Mouse (Mus musculus) embryonic facial prominence, embryonic 11.5 days (tissue): ENCODE measurements around the gene Eapp. TPM values are rescaled to one million over a fixed set of nuclear protein-coding genes. Genes with fewer than 3 reads are reported as not detected.
A peak's percentile ranks its signal among the peaks of the same experiment; 100 is the strongest.

Experiments used
- ATAC-seq: fragments of 200-750 bp; cut with Nextera tagmentation; replicated peaks from 2 replicates; pipeline ENCODE4 v1.8.0; 2017; ENCODE audit warnings: low read depth; ENCODE audit not compliant: insufficient number of reproducible peaks, low FRiP score, low TSS enrichment
- DNase-seq: peaks from one replicate; pipeline ENCODE4 v3.0.0-alpha.2; 2015; ENCODE audit warnings: low spot score
- H3K27ac ChIP-seq: fragments of 300-500 bp; sonication (generic); replicated peaks from 2 replicates; pipeline ENCODE4 v1.5.1; 2014; ENCODE audit warnings: mild to moderate bottlenecking, low read depth, low read length, control low read depth
- H3K27me3 ChIP-seq: fragments of 300-500 bp; sonication (generic); 2 replicates; pipeline ENCODE4 v1.6.1; 2014; ENCODE audit warnings: mild to moderate bottlenecking, low read length, moderate library complexity, mixed read lengths; ENCODE audit not compliant: control insufficient read depth, insufficient read depth
- H3K36me3 ChIP-seq: fragments of 300-500 bp; sonication (generic); replicated peaks from 2 replicates; pipeline ENCODE4 v1.6.1; 2014; ENCODE audit warnings: low read depth, mild to moderate bottlenecking, low read length, moderate library complexity, mixed read lengths; ENCODE audit not compliant: control insufficient read depth, insufficient read depth
- H3K4me1 ChIP-seq: fragments of 300-500 bp; sonication (generic); 2 replicates; pipeline ENCODE4 v1.6.1; 2014; ENCODE audit warnings: low read length, mixed read lengths; ENCODE audit not compliant: control insufficient read depth, insufficient read depth
- H3K4me2 ChIP-seq: fragments of 300-500 bp; sonication (generic); 2 replicates; pipeline ENCODE4 v1.6.1; 2014; ENCODE audit warnings: low read depth, mild to moderate bottlenecking, control low read depth, low read length, moderate library complexity
- H3K4me3 ChIP-seq: fragments of 300-500 bp; sonication (generic); 2 replicates; pipeline ENCODE4 v1.5.1; 2014; ENCODE audit warnings: low read depth, low read length, control low read depth
- H3K9ac ChIP-seq: fragments of 300-500 bp; sonication (generic); replicated peaks from 2 replicates; pipeline ENCODE4 v1.6.1; 2014; ENCODE audit warnings: mild to moderate bottlenecking, control low read depth, low read length
- H3K9me3 ChIP-seq: fragments of 300-500 bp; sonication (generic); replicated peaks from 2 replicates; pipeline ENCODE4 v1.6.1; 2016; ENCODE audit warnings: mild to moderate bottlenecking, low read length, inconsistent platforms, mixed read lengths; ENCODE audit not compliant: control insufficient read depth
- WGBS: fragments of 180-500 bp; shearing (Covaris S2); extraction: QIAGEN DNeasy Blood & Tissue Kit; methylation state at CpG from one replicate; pipeline ENCODE4 v1.1.7; 2014; 5-methylcytosine and 5-hydroxymethylcytosine counted together
- polyA plus RNA-seq: library from polyadenylated mRNA; unstranded; fragments of >200 nt; fragmentation: Nextera tagmentation; extraction: Ambion mirVana; gene quantifications from 2 replicates; pipeline ENCODE4 v1.2.1, GENCODE M21; 2014

The Eapp gene
- polyA plus RNA-seq, 1 experiment from 2014 or later, result 81.1 TPM

DNA sequence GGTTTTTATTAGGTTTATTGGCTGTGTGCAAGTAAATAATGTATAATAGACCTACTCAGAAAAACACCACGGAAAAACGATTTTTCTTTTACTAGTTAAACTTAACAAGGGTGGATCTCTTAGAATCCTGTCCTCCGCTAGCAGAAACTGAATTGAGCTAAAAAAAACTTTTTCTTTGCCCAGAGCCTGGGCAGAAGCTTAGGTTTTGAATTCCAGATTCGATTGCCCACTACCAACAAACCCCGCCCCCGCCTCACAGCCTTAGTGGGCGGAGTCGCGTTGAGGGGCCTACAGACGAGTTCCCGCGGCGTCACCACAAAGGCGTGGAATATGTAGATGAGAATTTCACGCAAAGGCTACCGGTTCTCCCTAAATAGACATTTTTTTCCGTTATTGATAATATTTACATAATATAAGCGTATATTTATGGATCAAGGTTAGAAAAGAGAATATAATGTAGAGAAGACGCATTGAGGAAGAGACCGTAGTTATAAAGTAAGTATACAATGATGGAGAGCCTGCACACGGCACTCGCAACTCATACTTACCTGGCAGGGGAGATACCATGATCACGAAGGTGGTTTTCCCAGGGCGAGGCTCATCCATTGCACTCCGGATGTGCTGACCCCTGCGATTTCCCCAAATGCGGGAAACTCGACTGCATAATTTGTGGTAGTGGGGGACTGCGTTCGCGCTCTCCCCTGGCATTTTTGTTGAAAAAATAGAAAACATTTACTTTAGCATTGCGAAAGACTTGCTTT, 725 bp upstream of the Eapp start:
- peak; percentile 86 for ATAC-seq
- Histone ChIP-seq H3K4me3 (peak overlapping the region; percentile 78), H3K4me2 (peak overlapping the region; percentile 74), H3K9ac (peak overlapping the region; percentile 89), H3K4me1 (no peaks in the 10 kb centered on the region), H3K27ac (peak overlapping the region; percentile 84), H3K9me3 (no peaks in the 10 kb centered on the region), H3K27me3 (no peaks in the 10 kb centered on the region), H3K36me3 (no peaks in the 10 kb centered on the region; the same call in 1 of the 2 replicates)
- DNase-seq, result peak; percentile 98
- under 1% methylated on average over 32 of the region's 32 CpGs for WGBS

DNA sequence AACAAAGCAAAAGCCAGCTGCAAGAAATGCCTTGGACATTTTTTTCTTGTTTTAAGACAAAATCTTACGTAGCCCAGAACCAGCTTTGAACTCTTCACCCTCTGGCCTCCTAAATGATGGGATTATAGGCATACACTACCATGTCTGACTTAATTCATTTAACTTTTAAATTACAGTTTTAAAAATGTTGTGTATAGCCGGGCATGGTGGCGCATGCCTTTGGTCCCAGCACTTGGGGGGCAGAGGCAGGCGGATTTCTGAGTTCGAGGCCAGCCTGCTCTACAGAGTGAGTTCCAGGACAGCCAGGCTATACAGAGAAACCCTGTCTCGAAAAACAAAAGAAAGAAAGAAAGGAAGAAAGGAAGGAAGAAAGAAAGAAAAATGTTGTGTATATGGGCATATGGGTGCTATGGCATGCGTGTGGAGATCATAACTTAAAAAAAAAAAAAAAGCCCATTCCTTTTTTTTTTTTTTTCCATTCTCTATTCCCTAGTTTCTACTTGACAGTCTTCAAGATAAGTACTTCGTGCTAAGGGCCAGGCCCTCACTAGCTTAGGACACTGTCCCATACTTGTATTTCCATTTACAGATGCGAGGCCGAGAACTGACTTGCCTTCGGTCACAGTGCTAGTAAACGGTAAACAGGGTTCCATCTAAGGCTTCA, 718 bp downstream of the Eapp start:
- Histone ChIP-seq H3K4me2 (peak overlapping the region; percentile 74), H3K4me3 (peak overlapping the region; percentile 78), H3K27me3 (no peaks in the 10 kb centered on the region), H3K4me1 (no peaks in the 10 kb centered on the region), H3K9ac (peak overlapping the region; percentile 89), H3K9me3 (no peaks in the 10 kb centered on the region), H3K27ac (peak overlapping the region; percentile 84), H3K36me3 (no peaks in the 10 kb centered on the region; the same call in 1 of the 2 replicates)
- ATAC-seq (no peak), DNase-seq (no peak)
- 40% methylated on average over 12 of the region's 12 CpGs for WGBS

DNA sequence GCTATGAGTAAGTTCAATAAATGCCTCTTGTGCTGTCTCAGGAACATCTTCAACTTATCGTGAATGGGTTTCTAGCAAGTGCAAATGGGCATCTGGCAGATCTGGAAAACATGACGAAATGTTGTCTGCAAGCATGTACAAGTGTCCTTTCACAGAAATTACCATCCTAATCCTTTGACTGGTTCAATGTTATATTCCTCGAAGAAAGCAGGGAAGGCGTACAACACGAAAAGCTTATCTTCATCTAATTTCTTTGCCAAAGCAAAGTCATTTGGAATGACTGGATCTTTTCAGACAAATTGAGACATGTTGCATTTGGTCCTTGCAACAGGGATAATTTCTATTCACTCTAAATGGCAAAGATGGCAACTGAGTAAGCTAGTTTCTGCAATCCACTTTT, 6.6 kb downstream of the Eapp start:
- no peak for DNase-seq
- no peak overlapping the region for H3K4me2 ChIP-seq
- H3K4me1 ChIP-seq, result no peaks in the 10 kb centered on the region
- H3K4me3 ChIP-seq, result no peak overlapping the region
- no peak for ATAC-seq
- no peak overlapping the region for H3K27ac ChIP-seq
- H3K27me3 ChIP-seq, result no peaks in the 10 kb centered on the region
- H3K36me3 ChIP-seq, result peaks cover 3% of the 10 kb centered on the region
- WGBS, result 95% methylated on average over 5 of the region's 5 CpGs
- no peak overlapping the region for H3K9ac ChIP-seq
- no peaks in the 10 kb centered on the region for H3K9me3 ChIP-seq

DNA sequence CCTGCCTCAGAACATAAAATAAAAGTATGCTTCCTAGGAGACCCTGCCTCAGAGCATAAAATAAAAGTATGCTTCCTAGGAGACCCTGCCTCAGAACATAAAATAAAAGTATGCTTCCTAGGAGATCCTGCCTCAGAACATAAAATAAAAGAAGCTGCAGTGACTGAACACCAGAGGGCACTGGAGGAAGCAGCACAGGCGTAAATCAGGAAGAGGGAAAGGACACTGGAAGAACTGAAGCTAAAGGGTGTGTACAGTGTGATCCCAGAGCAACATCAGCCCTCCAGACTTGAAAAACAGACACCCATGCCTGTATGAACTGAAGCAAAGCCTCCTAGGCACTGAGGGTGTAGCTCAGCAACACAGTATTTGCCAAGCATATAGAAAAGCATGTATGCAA, 12.5 kb downstream of the Eapp start:
- Histone ChIP-seq H3K27me3 (no peaks in the 10 kb centered on the region), H3K4me1 (no peaks in the 10 kb centered on the region), H3K4me3 (no peak overlapping the region), H3K9me3 (no peaks in the 10 kb centered on the region), H3K4me2 (no peak overlapping the region), H3K36me3 (no peaks in the 10 kb centered on the region), H3K9ac (no peak overlapping the region), H3K27ac (no peak overlapping the region)
- ATAC-seq (no peak), DNase-seq (no peak)
- WGBS, result 16% methylated on average over 1 of the region's 1 CpGs

DNA sequence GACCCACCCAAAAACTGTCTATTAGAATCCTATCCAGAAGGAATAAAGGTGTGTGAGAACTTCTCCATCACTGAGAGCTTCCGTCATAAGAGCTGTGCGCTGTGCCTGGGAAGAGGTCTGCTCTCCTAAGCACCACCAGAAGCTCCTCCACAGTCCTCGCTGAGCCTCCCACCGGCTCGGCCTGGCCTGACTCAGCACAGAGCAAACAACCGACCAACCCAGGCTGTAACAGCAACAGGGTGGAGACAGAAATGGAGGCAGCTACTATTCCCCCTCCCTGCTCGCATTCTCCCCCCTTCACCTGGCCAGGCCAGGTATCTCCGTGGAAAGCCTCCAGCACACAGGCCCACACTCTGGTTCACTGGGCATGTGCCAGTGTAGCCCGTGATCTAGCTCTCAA, 19.0 kb downstream of the Eapp start:
- DNase-seq (no peak), ATAC-seq (no peak)
- Histone ChIP-seq H3K4me2 (no peak overlapping the region), H3K9ac (no peak overlapping the region), H3K4me1 (no peaks in the 10 kb centered on the region), H3K9me3 (no peaks in the 10 kb centered on the region), H3K27ac (no peak overlapping the region), H3K4me3 (no peak overlapping the region), H3K27me3 (no peaks in the 10 kb centered on the region), H3K36me3 (no peaks in the 10 kb centered on the region; the same call in none of the 2 replicates)
- WGBS, result 94% methylated on average over 9 of the region's 9 CpGs

DNA sequence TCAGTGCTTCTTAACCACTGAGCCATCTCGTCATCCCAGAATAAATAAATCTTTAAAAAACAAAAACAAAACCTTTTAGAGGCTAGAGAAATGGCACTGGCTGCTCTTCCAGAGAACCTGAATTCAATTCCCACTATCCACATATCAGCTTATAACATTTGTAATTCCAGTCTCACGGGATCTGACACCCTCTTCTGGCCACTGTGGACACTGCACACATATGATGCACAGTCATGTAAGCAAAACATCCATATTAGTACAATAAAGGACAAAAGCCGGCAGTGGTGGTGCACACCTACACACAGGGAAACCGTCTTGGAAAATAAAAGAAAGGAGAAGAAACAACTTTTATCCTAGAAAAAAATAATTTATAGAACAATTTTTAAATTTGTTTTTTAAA, 20.3 kb downstream of the Eapp start:
- H3K4me3 ChIP-seq, result no peak overlapping the region
- ATAC-seq, result no peak
- no peaks in the 10 kb centered on the region for H3K9me3 ChIP-seq
- H3K27ac ChIP-seq, result no peak overlapping the region
- no peak for DNase-seq
- 88% methylated on average over 4 of the region's 4 CpGs for WGBS
- no peak overlapping the region for H3K4me2 ChIP-seq
- H3K4me1 ChIP-seq, result no peaks in the 10 kb centered on the region
- H3K9ac ChIP-seq, result no peak overlapping the region
- H3K27me3 ChIP-seq, result no peaks in the 10 kb centered on the region
- no peaks in the 10 kb centered on the region; the same call in none of the 2 replicates for H3K36me3 ChIP-seq

DNA sequence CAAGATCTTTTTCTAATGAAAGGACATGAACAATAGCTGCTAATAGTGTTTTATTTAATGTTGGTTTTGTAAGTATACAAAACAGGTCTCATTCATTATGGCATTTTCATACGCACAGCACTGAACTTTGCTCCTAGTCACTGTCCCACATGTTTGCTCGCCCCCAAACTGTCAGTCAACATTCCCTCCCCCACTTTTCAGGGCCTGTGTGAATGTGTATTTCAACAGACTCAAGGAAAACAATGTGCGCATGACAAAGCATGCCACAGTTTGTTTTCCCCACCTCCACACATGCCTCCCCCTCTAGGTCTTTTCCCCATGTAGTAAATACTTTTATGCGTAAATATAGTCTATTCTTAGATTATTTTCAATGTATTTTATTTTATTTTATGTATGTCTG, 24.4 kb downstream of the Eapp start:
- ATAC-seq, result no peak
- no peak overlapping the region for H3K27ac ChIP-seq
- no peaks in the 10 kb centered on the region for H3K36me3 ChIP-seq
- WGBS, result 85% methylated on average over 4 of the region's 4 CpGs
- no peak overlapping the region for H3K4me3 ChIP-seq
- no peaks in the 10 kb centered on the region for H3K27me3 ChIP-seq
- H3K4me2 ChIP-seq, result no peak overlapping the region
- H3K9ac ChIP-seq, result no peak overlapping the region
- no peaks in the 10 kb centered on the region for H3K4me1 ChIP-seq
- no peak for DNase-seq
- no peaks in the 10 kb centered on the region for H3K9me3 ChIP-seq

DNA sequence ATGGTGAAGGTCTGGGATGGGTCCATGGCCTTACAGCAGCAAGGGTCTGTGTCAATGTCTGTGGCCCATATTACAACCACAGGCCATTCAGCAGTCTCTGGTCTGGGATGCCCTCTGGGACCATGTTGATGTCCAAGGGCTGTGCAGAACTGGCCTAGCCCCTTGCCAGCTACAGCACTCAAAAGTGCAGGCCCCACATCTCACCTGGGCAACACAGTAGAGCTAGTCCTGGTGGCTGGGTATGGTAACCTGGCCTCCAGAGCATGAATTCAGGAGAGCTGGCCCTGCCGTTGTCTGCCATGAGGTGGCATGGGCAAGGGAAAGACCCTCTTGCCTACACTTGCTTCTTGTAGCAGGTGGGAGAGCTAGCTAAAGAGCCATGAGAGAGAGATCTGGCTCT, 27.6 kb downstream of the Eapp start:
- DNase-seq (no peak), ATAC-seq (no peak)
- H3K4me3 ChIP-seq, result no peak overlapping the region
- H3K9me3 ChIP-seq, result no peaks in the 10 kb centered on the region
- H3K27ac ChIP-seq, result no peak overlapping the region
- H3K4me2 ChIP-seq, result no peak overlapping the region
- H3K4me1 ChIP-seq, result no peaks in the 10 kb centered on the region
- no peaks in the 10 kb centered on the region for H3K36me3 ChIP-seq
- H3K9ac ChIP-seq, result no peak overlapping the region
- WGBS, result 90% methylated on average over 1 of the region's 1 CpGs
- H3K27me3 ChIP-seq, result no peaks in the 10 kb centered on the region
